Mouse (Mus musculus): Measurements from ENCODE around the gene Hint1. TPM values are rescaled to one million over a fixed set of nuclear protein-coding genes. Genes with fewer than 3 reads are reported as not detected.
A peak's percentile ranks its signal among the peaks of the same experiment; 100 is the strongest.

Hint1 gene
- total and polyA plus RNA-seq, 3 experiments: 854 to 1,228 (median 1,034) TPM

GRCm38 (mm10) chr11:54867903-54868434 is 1.8 kb downstream of the Hint1 start:
- TF ChIP-seq SIN3A (IDR thresholded peaks at IDR 0.05; ENCODE audit: low read length) (no peak), JUN (IDR thresholded peaks at IDR 0.05; ENCODE audit: insufficient read depth, low read depth, low read length) (no peak), ZC3H11A (IDR thresholded peaks at IDR 0.05; ENCODE audit: low read depth, low read length) (no peak), GABPA (IDR thresholded peaks at IDR 0.05; ENCODE audit: insufficient replicate concordance, low read depth, low read length) (no peak), POLR2AphosphoS2 (IDR thresholded peaks at IDR 0.05; ENCODE audit: low read depth, low read length) (no peak), ELF1 (IDR thresholded peaks at IDR 0.05; ENCODE audit: low read depth, low read length) (no peak), ZKSCAN1 (IDR thresholded peaks at IDR 0.05; ENCODE audit: borderline replicate concordance, low read depth, low read length) (no peak), EP300 (IDR thresholded peaks at IDR 0.05; ENCODE audit: low read length) (no peak), USF2 (conservative IDR thresholded peaks at IDR 0.05; ENCODE audit: low read depth, low read length) (no peak), PAX5 (IDR thresholded peaks at IDR 0.05; ENCODE audit: low read length) (no peak), IRF4 (IDR thresholded peaks at IDR 0.05; ENCODE audit: low read depth, low read length) (no peak), RCOR1 (conservative IDR thresholded peaks at IDR 0.05; ENCODE audit: low read depth, low read length) (no peak), RAD21 (IDR thresholded peaks at IDR 0.05; ENCODE audit: low read depth, low read length) (no peak), E2F4 (IDR thresholded peaks at IDR 0.05; ENCODE audit: insufficient replicate concordance, low read depth, low read length) (no peak), ZNF384 (IDR thresholded peaks at IDR 0.05; ENCODE audit: low read depth, low read length) (no peak), CHD1 (IDR thresholded peaks at IDR 0.05; ENCODE audit: low read depth, low read length) (no peak), MEF2A (IDR thresholded peaks at IDR 0.05; ENCODE audit: borderline replicate concordance, low read depth, low read length) (no peak)
- in situ Hi-C loops (cut with MboI; ENCODE audit: low pct_ligation_motif_present, low pct_unique_long_range_greater_than_20kb, low sequenced_read_pairs) (loop anchor here (10.0 kb wide), 2 partner anchors 343 to 553 kb away; partner anchors contain the start of gene Rapgef6), dilution Hi-C loops (cut with MboI; ENCODE audit: extremely low pct_ligation_motif_present, extremely low pct_unique_long_range_greater_than_20kb, low sequenced_read_pairs) (no loop called here)
- H3K4me2 ChIP-seq (ENCODE audit: insufficient read depth, low read depth, poor library complexity, severe bottlenecking): peak overlapping the region; percentile 42
- peak overlapping the region; percentile 99 for H3K9ac ChIP-seq (ENCODE audit: insufficient read depth, low read depth)
- H3K4me3 ChIP-seq (replicated peaks in 1 of 3; ENCODE audit: low read depth in 2 of 3, low read length in 2 of 3, poor library complexity in 1 of 3): peak overlapping the region in 2 of 3 experiments; percentile 70 to 91
- peaks cover 33% of the 10 kb centered on the region for H3K79me2 ChIP-seq (replicated peaks; ENCODE audit: control insufficient read depth, extremely low read depth, insufficient read depth, poor library complexity, severe bottlenecking)
- peaks cover 34 to 49% of the 10 kb centered on the region in 2 experiments for H3K36me3 ChIP-seq (replicated peaks in 1 of 2; ENCODE audit: control insufficient read depth in 1 of 2, insufficient read depth in 1 of 2, low read length in 1 of 2)
- H3K27ac ChIP-seq (ENCODE audit: insufficient read depth, low read depth): no peak overlapping the region
- peaks cover 7 to 36% of the 10 kb centered on the region in 2 experiments for H3K4me1 ChIP-seq (ENCODE audit: control insufficient read depth in 1 of 2, insufficient read depth in 2 of 2)
- peak; percentile 38 for DNase-seq (ENCODE audit: extremely low read depth)
- no peaks in the 10 kb centered on the region for H3K27me3 ChIP-seq (replicated peaks)
- no peaks in the 10 kb centered on the region for H3K9me3 ChIP-seq (replicated peaks; ENCODE audit: low read length)

GRCm38 (mm10) chr11:54868445-54868844 is 2.3 kb downstream of the Hint1 start:
- Histone ChIP-seq H3K27me3 (replicated peaks) (no peaks in the 10 kb centered on the region), H3K4me1 (ENCODE audit: control insufficient read depth in 1 of 2, insufficient read depth in 2 of 2) (peaks cover 7 to 32% of the 10 kb centered on the region in 2 experiments), H3K36me3 (replicated peaks in 1 of 2; ENCODE audit: control insufficient read depth in 1 of 2, insufficient read depth in 1 of 2, low read length in 1 of 2) (peaks cover 37 to 54% of the 10 kb centered on the region in 2 experiments), H3K4me2 (ENCODE audit: insufficient read depth, low read depth, poor library complexity, severe bottlenecking) (peak overlapping the region; percentile 42), H3K4me3 (replicated peaks in 1 of 3; ENCODE audit: low read depth in 2 of 3, low read length in 2 of 3, poor library complexity in 1 of 3) (peak overlapping the region in 1 of 3 experiments; percentile 91), H3K9ac (ENCODE audit: insufficient read depth, low read depth) (peak overlapping the region; percentile 56), H3K9me3 (replicated peaks; ENCODE audit: low read length) (peaks cover under 1% of the 10 kb centered on the region), H3K79me2 (replicated peaks; ENCODE audit: control insufficient read depth, extremely low read depth, insufficient read depth, poor library complexity, severe bottlenecking) (peaks cover 33% of the 10 kb centered on the region), H3K27ac (ENCODE audit: insufficient read depth, low read depth) (no peak overlapping the region)
- TF ChIP-seq CHD2 (IDR thresholded peaks at IDR 0.05; ENCODE audit: low read length): 0 out of 2 replicates have a peak, but pooled peaks have one; percentile 16
- no peak for TF ChIP-seq RAD21 (IDR thresholded peaks at IDR 0.05; ENCODE audit: low read depth, low read length)
- TF ChIP-seq NELFE (IDR thresholded peaks at IDR 0.05; ENCODE audit: low read depth, low read length): 0 out of 2 replicates have a peak, but pooled peaks have one; percentile 15
- dilution Hi-C loops (cut with MboI; ENCODE audit: extremely low pct_ligation_motif_present, extremely low pct_unique_long_range_greater_than_20kb, low sequenced_read_pairs): no loop called here
- no peak for DNase-seq (ENCODE audit: extremely low read depth)
- in situ Hi-C loops (cut with MboI; ENCODE audit: low pct_ligation_motif_present, low pct_unique_long_range_greater_than_20kb, low sequenced_read_pairs): loop anchor here (10.0 kb wide), 2 partner anchors 344 to 554 kb away; partner anchors contain the start of gene Rapgef6

Measured in CH12.LX (cell line).